Mouse (Mus musculus) heart, adult 2 months (tissue): ENCODE results near the gene Ddn. TPM values are rescaled to one million over a fixed set of nuclear protein-coding genes. Genes with fewer than 3 reads are reported as not detected.

Experiments used
- DNase-seq, 2 experiments: peaks; one replicate each; pipeline ENCODE4 v3.0.0; 2021
- H3K27ac ChIP-seq: fragments of 200-600 bp; 2 replicates; pipeline ENCODE4 v1.8.1; 2022
- H3K27me3 ChIP-seq: fragments of 200-500 bp; 2 replicates; pipeline ENCODE4 v1.6.1; 2012; ENCODE audit warnings: mild to moderate bottlenecking, low read length, inconsistent platforms, mixed read lengths; ENCODE audit not compliant: control insufficient read depth, insufficient read depth
- H3K36me3 ChIP-seq: fragments of 200-500 bp; 2 replicates; pipeline ENCODE4 v1.6.1; 2012; ENCODE audit warnings: low read length, inconsistent platforms; ENCODE audit not compliant: control insufficient read depth, insufficient read depth
- H3K4me1 ChIP-seq: fragments of 200-500 bp; 2 replicates; pipeline ENCODE4 v1.6.1; 2011; ENCODE audit warnings: low read length; ENCODE audit not compliant: control insufficient read depth, insufficient read depth
- H3K4me3 ChIP-seq: fragments of 200-600 bp; 2 replicates; pipeline ENCODE4 v1.8.1; 2022
- H3K79me2 ChIP-seq: fragments of 200-500 bp; replicated peaks from 2 replicates; pipeline ENCODE4 v1.6.1; 2012; ENCODE audit warnings: mild to moderate bottlenecking, inconsistent platforms, low read length, moderate library complexity, mixed read lengths; ENCODE audit not compliant: control insufficient read depth, insufficient read depth
- H3K9ac ChIP-seq: fragments of 200-500 bp; 2 replicates; pipeline ENCODE4 v1.6.1; 2012; ENCODE audit warnings: low read depth, mild to moderate bottlenecking, control low read depth, inconsistent platforms, low read length, mixed read lengths
- CTCF ChIP-seq: fragments of 200-600 bp; IDR thresholded peaks from 2 replicates; pipeline ENCODE4 v1.8.1; 2022; ENCODE audit warnings: antibody characterized with exemption, mild to moderate bottlenecking, moderate library complexity
- EP300 ChIP-seq: fragments of 200-500 bp; IDR thresholded peaks from 2 replicates; pipeline ENCODE4 v1.6.1; 2011; ENCODE audit warnings: low read depth, low read length, control low read depth; ENCODE audit not compliant: insufficient read depth
- POLR2A ChIP-seq: fragments of 200-500 bp; IDR thresholded peaks from 2 replicates; pipeline ENCODE4 v1.6.1; 2011; ENCODE audit warnings: mild to moderate bottlenecking, low read depth, low read length, control low read depth; ENCODE audit not compliant: insufficient read depth
- WGBS: fragments of 180-500 bp; shearing (Covaris S2); methylation state at CpG from one replicate; pipeline ENCODE4 v1.1.7; 2018; 5-methylcytosine and 5-hydroxymethylcytosine counted together
- intact Hi-C: fragments of 180-260 bp; cut with DNase I; formaldehyde crosslinking; loops from one replicate; pipeline ENCODE4 v1.15.1; 2025
- polyA plus RNA-seq: library from polyadenylated mRNA; depleted of rRNA; stranded (reverse); fragments of >200 nt; gene quantifications from 2 replicates; pipeline ENCODE4 v1.2.3, GENCODE M21; 2012
- total RNA-seq, 2 experiments: library from RNA; stranded (reverse); gene quantifications; 2 replicates each; pipeline ENCODE4 v1.2.3; 2021

Gene Ddn
- total and polyA plus RNA-seq, 3 experiments, result 0.23 to 0.50 (median 0.45) TPM

GRCm38 (mm10) chr15:98839671-98840585, 30.6 kb upstream of the Ddn start:
- intact Hi-C loops, result no loop called here
- no peaks in the 10 kb centered on the region for H3K36me3 ChIP-seq
- no peak overlapping the region for H3K4me3 ChIP-seq
- H3K27me3 ChIP-seq, result no peaks in the 10 kb centered on the region
- H3K9ac ChIP-seq, result no peak overlapping the region
- no peaks in the 10 kb centered on the region for H3K79me2 ChIP-seq
- peak in 1 of 2 experiments; percentile 18 for DNase-seq
- WGBS, result 94% methylated on average over 30 of the region's 30 CpGs
- no peak for TF ChIP-seq POLR2A
- H3K4me1 ChIP-seq, result no peaks in the 10 kb centered on the region
- no peak overlapping the region for H3K27ac ChIP-seq

- Histone ChIP-seq H3K79me2 (no peaks in the 10 kb centered on the region), H3K27ac (no peak overlapping the region), H3K4me3 (no peak overlapping the region), H3K27me3 (no peaks in the 10 kb centered on the region), H3K4me1 (no peaks in the 10 kb centered on the region), H3K36me3 (no peaks in the 10 kb centered on the region), H3K9ac (no peak overlapping the region)
- intact Hi-C loops, result no loop called here
- WGBS, result 93% methylated on average over 14 of the region's 14 CpGs
- DNase-seq, result peak in 1 of 2 experiments; percentile 18
- TF ChIP-seq CTCF, result no peak
- TF ChIP-seq POLR2A, result no peak
- TF ChIP-seq EP300, result no peak
Measured at GRCm38 (mm10) chr15:98839161-98839560, 29.9 kb upstream of the Ddn start.

GRCm38 (mm10) chr15:98837743-98838103, 28.4 kb upstream of the Ddn start:
- Histone ChIP-seq H3K36me3 (no peaks in the 10 kb centered on the region), H3K4me1 (no peaks in the 10 kb centered on the region), H3K4me3 (no peak overlapping the region), H3K27me3 (no peaks in the 10 kb centered on the region), H3K9ac (no peak overlapping the region), H3K27ac (no peak overlapping the region), H3K79me2 (no peaks in the 10 kb centered on the region)
- intact Hi-C loops, result no loop called here
- DNase-seq, result no peak
- no peak for TF ChIP-seq EP300
- no peak for TF ChIP-seq CTCF
- no peak for TF ChIP-seq POLR2A
- WGBS, result 75% methylated on average over 4 of the region's 4 CpGs

- TF ChIP-seq EP300, result no peak
- no peak for TF ChIP-seq CTCF
- TF ChIP-seq POLR2A, result no peak
- no peaks in the 10 kb centered on the region for H3K27me3 ChIP-seq
- H3K79me2 ChIP-seq, result no peaks in the 10 kb centered on the region
- DNase-seq, result no peak
- peaks cover under 1% of the 10 kb centered on the region; the same call in 1 of the 2 replicates for H3K4me1 ChIP-seq
- no peak overlapping the region for H3K27ac ChIP-seq
- H3K4me3 ChIP-seq, result no peak overlapping the region
- no peaks in the 10 kb centered on the region for H3K36me3 ChIP-seq
- no peak overlapping the region for H3K9ac ChIP-seq
- WGBS, result 91% methylated on average over 21 of the region's 21 CpGs
- intact Hi-C loops, result no loop called here
Measured at GRCm38 (mm10) chr15:98837006-98837742, 27.9 kb upstream of the Ddn start.

- no peak for DNase-seq
- no peak overlapping the region for H3K9ac ChIP-seq
- H3K4me3 ChIP-seq, result no peak overlapping the region
- 81% methylated on average over 14 of the region's 14 CpGs for WGBS
- H3K36me3 ChIP-seq, result no peaks in the 10 kb centered on the region
- intact Hi-C loops, result no loop called here
- no peaks in the 10 kb centered on the region for H3K79me2 ChIP-seq
- TF ChIP-seq CTCF (no peak), POLR2A (no peak), EP300 (no peak)
- H3K27ac ChIP-seq, result no peak overlapping the region
- H3K4me1 ChIP-seq, result peaks cover 3% of the 10 kb centered on the region; the same call in 1 of the 2 replicates
- H3K27me3 ChIP-seq, result no peaks in the 10 kb centered on the region
Measured at GRCm38 (mm10) chr15:98835291-98835690, 26.0 kb upstream of the Ddn start.

GRCm38 (mm10) chr15:98834059-98834458, 24.8 kb upstream of the Ddn start:
- Histone ChIP-seq H3K4me3 (no peak overlapping the region), H3K79me2 (no peaks in the 10 kb centered on the region), H3K4me1 (peaks cover 3% of the 10 kb centered on the region; the same call in 1 of the 2 replicates), H3K27ac (no peak overlapping the region), H3K9ac (no peak overlapping the region), H3K36me3 (no peaks in the 10 kb centered on the region), H3K27me3 (no peaks in the 10 kb centered on the region)
- intact Hi-C loops, result loop anchor here (5.0 kb wide), 1 partner anchor 83 kb away; the partner anchor contains the start of gene Lmbr1l
- DNase-seq, result no peak
- WGBS, result 81% methylated on average over 13 of the region's 13 CpGs
- TF ChIP-seq POLR2A (no peak), CTCF (no peak), EP300 (no peak)
